Mouse (Mus musculus): Measurements from ENCODE around the gene Filip1. TPM values are rescaled to one million over a fixed set of nuclear protein-coding genes. Genes with fewer than 3 reads are reported as not detected.

Filip1 gene
- total RNA-seq, 2 experiments from 2014 or later, result not detected

DNA sequence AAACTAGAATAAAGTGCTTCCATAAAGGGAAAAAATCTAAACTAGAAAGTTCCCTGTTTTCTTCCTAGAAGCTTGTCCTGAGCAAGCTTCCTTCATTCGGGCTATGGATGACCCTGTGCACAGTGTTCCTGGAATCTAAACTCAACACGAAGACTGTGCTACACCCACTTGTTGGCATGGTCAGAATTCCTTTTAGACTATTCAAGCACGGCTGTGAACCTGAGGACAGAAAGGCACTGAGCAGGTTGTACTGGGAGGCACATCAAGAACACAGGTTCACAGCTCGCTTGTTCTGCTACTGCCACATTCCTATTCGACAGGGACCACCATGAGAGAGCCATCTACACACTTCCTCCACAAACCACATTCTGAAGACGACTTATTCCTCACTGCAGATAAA, 150.1 kb downstream of the Filip1 start:
- no peak for ATAC-seq (replicated peaks; ENCODE audit: low FRiP score, poor library complexity, severe bottlenecking)

- no peak for ATAC-seq (replicated peaks; ENCODE audit: low FRiP score, poor library complexity, severe bottlenecking)
Observed at GRCm38 (mm10) chr9:79847099-79847498, 165.6 kb downstream of the Filip1 start.

DNA sequence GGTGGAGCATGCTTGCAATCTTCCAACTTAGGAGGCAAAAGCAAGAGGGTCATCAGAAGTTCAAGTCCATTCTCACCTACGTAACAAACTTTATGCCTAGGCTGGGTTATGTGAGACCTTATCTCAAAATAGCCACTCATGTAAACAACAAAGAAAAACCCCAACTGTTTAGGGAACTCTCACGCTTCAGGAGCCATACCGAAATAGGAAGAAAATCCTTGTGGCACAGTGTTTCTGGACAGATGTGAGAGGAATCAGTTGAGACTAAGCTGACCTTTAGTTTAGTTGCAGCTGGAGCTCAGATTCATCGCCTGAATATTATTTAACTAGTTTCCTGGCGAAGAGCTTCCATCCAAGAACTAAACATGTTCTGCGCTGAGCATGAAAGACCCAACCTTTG, 170.0 kb downstream of the Filip1 start:
- no peak for ATAC-seq (replicated peaks; ENCODE audit: low FRiP score, poor library complexity, severe bottlenecking)

DNA sequence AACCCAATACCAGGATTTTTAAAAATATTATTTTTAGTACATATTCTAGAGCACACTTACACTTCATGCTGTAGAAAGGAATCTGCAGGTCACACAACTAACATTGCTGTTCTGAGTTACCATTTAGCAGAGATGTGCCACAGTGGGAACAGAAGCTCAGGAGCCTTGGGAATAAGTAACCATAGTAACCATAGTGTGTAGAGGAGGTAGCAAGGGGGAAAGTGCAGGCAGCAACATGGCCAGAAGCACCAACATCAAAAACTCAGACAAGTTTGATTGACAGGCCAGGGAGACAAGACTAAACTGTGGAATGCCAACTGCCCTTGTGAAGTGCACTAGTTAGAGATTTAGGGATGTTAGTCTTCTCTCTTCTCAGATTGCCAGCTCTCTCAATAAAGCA, 170.6 kb downstream of the Filip1 start:
- ATAC-seq (replicated peaks; ENCODE audit: low FRiP score, poor library complexity, severe bottlenecking), result no peak

- ATAC-seq (replicated peaks; ENCODE audit: low FRiP score, poor library complexity, severe bottlenecking), result no peak
Observed at GRCm38 (mm10) chr9:79831294-79831693, 181.4 kb downstream of the Filip1 start.

GRCm38 (mm10) chr9:79830874-79831273, 181.8 kb downstream of the Filip1 start:
- no peak for ATAC-seq (replicated peaks; ENCODE audit: low FRiP score, poor library complexity, severe bottlenecking)

- ATAC-seq (replicated peaks; ENCODE audit: low FRiP score, poor library complexity, severe bottlenecking), result no peak
Observed at GRCm38 (mm10) chr9:79829842-79830800, 182.5 kb downstream of the Filip1 start.

DNA sequence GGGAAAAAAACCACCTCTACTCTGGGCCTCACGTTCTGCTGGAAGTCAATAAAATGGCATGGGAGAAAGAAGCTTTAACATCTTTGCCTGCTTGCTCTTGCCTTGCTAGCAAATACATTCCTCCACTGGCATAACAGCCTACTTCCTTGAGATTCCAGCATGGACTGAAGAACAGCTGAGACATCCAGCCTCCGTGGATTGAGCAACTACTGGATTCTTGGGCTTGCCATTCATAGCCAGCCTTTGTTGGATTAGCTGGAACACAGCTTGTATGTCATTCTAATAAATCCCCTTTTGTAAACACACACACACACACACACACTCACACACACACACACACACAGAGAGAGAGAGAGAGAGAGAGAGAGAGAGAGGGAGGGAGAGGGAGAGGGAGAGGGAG, 185.6 kb downstream of the Filip1 start:
- ATAC-seq (replicated peaks; ENCODE audit: low FRiP score, poor library complexity, severe bottlenecking), result no peak

- ATAC-seq (replicated peaks; ENCODE audit: low FRiP score, poor library complexity, severe bottlenecking), result no peak
Observed at GRCm38 (mm10) chr9:79825526-79825925, 187.1 kb downstream of the Filip1 start.

DNA sequence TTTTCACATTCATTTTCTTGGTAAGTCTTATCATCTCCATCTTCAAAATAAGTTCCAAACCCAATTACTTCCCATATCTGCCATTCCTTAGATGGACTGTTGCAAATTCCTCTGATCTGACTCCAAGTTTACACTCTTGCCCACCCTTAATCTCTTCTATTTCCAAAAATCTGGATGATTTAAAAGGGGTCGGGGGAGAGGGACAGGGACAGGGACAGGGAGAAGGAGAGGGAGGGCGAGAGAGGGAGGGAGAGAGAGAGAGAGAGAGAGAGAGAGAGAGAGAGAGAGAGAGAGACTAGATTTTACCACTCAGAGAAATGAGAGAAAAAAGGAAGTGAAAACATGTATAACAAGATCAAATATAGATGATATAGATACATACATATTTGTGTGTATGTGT, 188.8 kb downstream of the Filip1 start:
- ATAC-seq (replicated peaks; ENCODE audit: low FRiP score, poor library complexity, severe bottlenecking), result no peak

GRCm38 (mm10) chr9:79823438-79823837, 189.2 kb downstream of the Filip1 start:
- no peak for ATAC-seq (replicated peaks; ENCODE audit: low FRiP score, poor library complexity, severe bottlenecking)

DNA sequence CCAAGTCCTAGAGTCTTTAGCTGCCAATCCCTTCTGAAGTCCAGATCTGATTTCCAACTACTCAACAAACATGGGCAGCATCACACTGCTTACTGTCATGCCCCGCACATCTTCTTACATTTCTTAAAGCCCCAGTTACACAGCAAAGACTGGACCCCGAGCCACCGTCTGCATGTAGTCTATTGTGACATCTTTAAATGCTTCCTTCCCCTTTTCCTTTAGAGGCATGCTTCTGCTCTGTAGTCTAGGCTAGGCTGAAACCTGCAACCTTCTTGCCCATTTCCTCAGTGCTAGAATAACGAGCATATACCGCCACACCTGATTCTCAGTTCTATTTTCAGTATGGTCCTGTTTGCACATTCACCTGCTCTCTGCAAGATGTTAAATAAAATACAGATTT, 196.2 kb downstream of the Filip1 start:
- ATAC-seq (replicated peaks; ENCODE audit: low FRiP score, poor library complexity, severe bottlenecking), result no peak

GRCm38 (mm10) chr9:79816013-79816412, 196.6 kb downstream of the Filip1 start:
- no peak for ATAC-seq (replicated peaks; ENCODE audit: low FRiP score, poor library complexity, severe bottlenecking)

DNA sequence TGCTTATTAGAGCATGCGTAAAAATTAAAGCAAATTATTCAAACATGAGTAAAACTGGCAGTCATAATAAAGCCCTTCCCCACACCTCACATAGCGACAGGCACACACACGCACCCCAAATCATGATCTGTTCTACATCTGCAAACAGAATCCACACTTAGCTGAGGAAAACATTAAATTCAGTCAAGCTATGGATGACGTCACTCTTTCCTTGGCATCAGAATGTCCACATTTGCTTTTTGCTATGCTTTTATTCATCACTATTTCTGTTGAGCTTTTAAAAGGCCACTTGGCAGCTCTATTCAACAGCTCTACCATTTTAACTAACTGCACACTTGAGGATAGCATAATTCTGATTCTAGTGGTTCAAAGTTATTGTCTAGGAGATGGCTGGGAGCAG, 198.1 kb downstream of the Filip1 start:
- no peak for ATAC-seq (replicated peaks; ENCODE audit: low FRiP score, poor library complexity, severe bottlenecking)

GRCm38 (mm10) chr9:79810969-79811902, 201.4 kb downstream of the Filip1 start:
- no peak for ATAC-seq (replicated peaks; ENCODE audit: low FRiP score, poor library complexity, severe bottlenecking)

DNA sequence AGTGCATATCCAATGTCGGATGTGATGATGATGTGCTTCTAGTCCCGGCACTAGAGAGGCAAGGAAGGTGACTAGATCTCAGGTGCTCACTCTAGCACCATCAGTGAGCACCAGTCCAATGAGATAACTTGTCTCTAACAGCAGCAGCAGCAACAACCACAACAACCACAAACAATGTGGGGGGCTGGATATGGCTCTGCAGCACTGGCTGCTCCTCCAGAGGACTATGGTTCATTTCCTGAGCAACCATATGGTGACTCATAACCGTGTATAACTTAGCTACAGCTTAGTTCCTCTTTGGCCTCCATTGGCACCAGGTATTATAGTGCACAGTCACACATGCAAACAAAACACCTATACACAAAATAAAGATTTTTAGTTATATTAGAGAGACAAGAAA, 202.1 kb downstream of the Filip1 start:
- no peak for ATAC-seq (replicated peaks; ENCODE audit: low FRiP score, poor library complexity, severe bottlenecking)

GRCm38 (mm10) chr9:79809411-79809810, 203.2 kb downstream of the Filip1 start:
- no peak for ATAC-seq (replicated peaks; ENCODE audit: low FRiP score, poor library complexity, severe bottlenecking)

- no peak for ATAC-seq (replicated peaks; ENCODE audit: low FRiP score, poor library complexity, severe bottlenecking)
Observed at GRCm38 (mm10) chr9:79807178-79807577, 205.5 kb downstream of the Filip1 start.

DNA sequence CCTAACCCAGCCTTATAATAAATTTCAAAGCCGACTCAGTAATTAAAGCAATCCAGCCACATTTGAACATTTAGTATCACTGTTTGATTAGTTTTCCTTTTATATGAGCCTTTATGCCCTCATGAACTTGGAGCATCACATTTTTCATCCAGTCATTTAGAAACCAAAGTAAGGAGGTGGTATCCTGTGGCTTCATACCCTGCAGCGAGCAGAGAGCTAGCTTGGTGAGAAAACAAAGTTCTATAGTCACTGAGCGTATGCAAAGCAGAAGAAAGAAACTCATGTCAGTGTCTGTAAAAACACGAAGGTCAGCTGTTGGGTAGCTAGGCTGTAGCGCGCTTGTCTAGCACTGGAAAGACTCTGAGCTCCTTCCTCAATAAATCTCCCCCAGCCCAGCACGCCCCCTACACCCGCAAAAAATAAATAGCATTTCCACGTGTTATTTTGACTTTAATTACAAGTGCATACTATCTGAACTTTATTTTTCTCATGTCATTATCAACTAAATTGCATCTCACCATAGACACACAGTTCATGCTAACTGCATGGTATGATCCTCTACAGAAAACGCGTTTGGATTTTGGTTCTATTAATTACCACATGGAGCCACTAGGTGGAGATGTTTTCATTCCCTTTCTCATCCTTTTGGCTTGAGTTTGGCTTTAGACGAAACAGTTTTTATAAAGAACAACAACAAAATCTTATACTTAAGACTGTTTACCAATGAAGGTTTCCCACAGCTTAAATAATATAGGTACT, 206.2 kb downstream of the Filip1 start:
- no peak for ATAC-seq (replicated peaks; ENCODE audit: low FRiP score, poor library complexity, severe bottlenecking)

DNA sequence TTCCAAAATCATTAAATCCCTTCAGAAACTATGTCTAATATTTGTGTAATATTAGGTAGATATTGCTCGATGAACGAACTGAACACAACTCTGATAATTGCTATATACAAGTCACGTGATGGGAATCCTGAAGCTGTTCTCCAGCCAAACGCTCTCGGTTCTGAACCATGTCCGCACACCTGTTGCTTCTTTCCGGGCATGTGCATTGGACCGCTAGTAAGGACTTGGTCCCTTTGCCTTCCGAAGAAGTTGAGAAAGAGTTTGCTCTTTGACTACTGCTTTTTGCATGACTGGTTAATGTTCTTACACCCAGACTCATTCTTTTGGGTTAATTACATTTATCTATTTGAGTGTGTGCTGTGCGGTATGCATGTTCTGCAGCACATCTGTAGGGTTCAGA, 207.2 kb downstream of the Filip1 start:
- no peak for ATAC-seq (replicated peaks; ENCODE audit: low FRiP score, poor library complexity, severe bottlenecking)
